Mouse (Mus musculus) neural tube, embryonic 14.5 days (tissue): ENCODE measurements around the gene Rps6ka3. TPM values are rescaled to one million over a fixed set of nuclear protein-coding genes. Genes with fewer than 3 reads are reported as not detected.

ENCODE experiments used
- ATAC-seq: fragments of 200-750 bp; cut with Nextera tagmentation; 2 replicates; pipeline ENCODE4 v1.8.0; 2017; ENCODE audit warnings: low read depth, mild to moderate bottlenecking, moderate TSS enrichment, moderate library complexity
- H3K27ac ChIP-seq: fragments of 300-500 bp; sonication (generic); 2 replicates; pipeline ENCODE4 v1.5.1; 2014; ENCODE audit warnings: low read depth, mild to moderate bottlenecking, control low read depth, low read length, moderate library complexity, mixed read lengths
- H3K27me3 ChIP-seq: fragments of 300-500 bp; sonication (generic); 2 replicates; pipeline ENCODE4 v1.6.1; 2014; ENCODE audit warnings: low read length; ENCODE audit not compliant: control insufficient read depth, insufficient read depth
- H3K36me3 ChIP-seq: fragments of 300-500 bp; sonication (generic); 2 replicates; pipeline ENCODE4 v1.6.1; 2014; ENCODE audit warnings: low read length, mixed read lengths; ENCODE audit not compliant: control insufficient read depth, insufficient read depth
- H3K4me1 ChIP-seq: fragments of 300-500 bp; sonication (generic); 2 replicates; pipeline ENCODE4 v1.6.1; 2014; ENCODE audit warnings: low read length; ENCODE audit not compliant: control insufficient read depth, insufficient read depth
- H3K4me2 ChIP-seq: fragments of 300-500 bp; sonication (generic); 2 replicates; pipeline ENCODE4 v1.6.1; 2014; ENCODE audit warnings: mild to moderate bottlenecking, low read depth, low read length, control low read depth
- H3K4me3 ChIP-seq: fragments of 300-500 bp; sonication (generic); 2 replicates; pipeline ENCODE4 v1.5.1; 2014; ENCODE audit warnings: low read depth, low read length, control low read depth, mixed read lengths
- H3K9ac ChIP-seq: fragments of 300-500 bp; sonication (generic); replicated peaks from 2 replicates; pipeline ENCODE4 v1.6.1; 2014; ENCODE audit warnings: low read depth, mild to moderate bottlenecking, control low read depth, low read length, mixed read lengths
- H3K9me3 ChIP-seq: fragments of 300-500 bp; sonication (generic); 2 replicates; pipeline ENCODE4 v1.6.1; 2016; ENCODE audit warnings: low read length; ENCODE audit not compliant: control insufficient read depth
- WGBS: fragments of 180-500 bp; shearing (Covaris S2); extraction: QIAGEN DNeasy Blood & Tissue Kit; methylation state at CpG from one replicate; pipeline ENCODE4 v1.1.7; 2014; 5-methylcytosine and 5-hydroxymethylcytosine counted together
- polyA plus RNA-seq: library from polyadenylated mRNA; unstranded; fragments of >200 nt; fragmentation: Nextera tagmentation; extraction: Ambion mirVana; gene quantifications from 2 replicates; pipeline ENCODE4 v1.2.1, GENCODE M21; 2014

Rps6ka3 gene
- polyA plus RNA-seq, 1 experiment from 2014 or later = 4.4 TPM

GRCm38 (mm10) chrX:159295879-159296278, 85.8 kb downstream of the Rps6ka3 start:
- H3K4me1 ChIP-seq = no peaks in the 10 kb centered on the region
- ATAC-seq = no peak
- H3K27ac ChIP-seq = no peak overlapping the region
- H3K9ac ChIP-seq = no peak overlapping the region
- no peaks in the 10 kb centered on the region for H3K36me3 ChIP-seq
- no peaks in the 10 kb centered on the region for H3K27me3 ChIP-seq
- H3K4me3 ChIP-seq = no peak overlapping the region
- 96% methylated on average over 1 of the region's 1 CpGs for WGBS
- no peak overlapping the region for H3K4me2 ChIP-seq
- no peaks in the 10 kb centered on the region for H3K9me3 ChIP-seq

- 83% methylated on average over 11 of the region's 11 CpGs for WGBS
- H3K27ac ChIP-seq = no peak overlapping the region
- no peaks in the 10 kb centered on the region for H3K36me3 ChIP-seq
- no peaks in the 10 kb centered on the region for H3K9me3 ChIP-seq
- H3K27me3 ChIP-seq = no peaks in the 10 kb centered on the region
- ATAC-seq = no peak
- H3K9ac ChIP-seq = no peak overlapping the region
- no peak overlapping the region for H3K4me3 ChIP-seq
- H3K4me1 ChIP-seq = no peaks in the 10 kb centered on the region
- H3K4me2 ChIP-seq = no peak overlapping the region
These were observed 92.5 kb downstream of the Rps6ka3 start for GRCm38 (mm10) chrX:159302349-159303311.

DNA sequence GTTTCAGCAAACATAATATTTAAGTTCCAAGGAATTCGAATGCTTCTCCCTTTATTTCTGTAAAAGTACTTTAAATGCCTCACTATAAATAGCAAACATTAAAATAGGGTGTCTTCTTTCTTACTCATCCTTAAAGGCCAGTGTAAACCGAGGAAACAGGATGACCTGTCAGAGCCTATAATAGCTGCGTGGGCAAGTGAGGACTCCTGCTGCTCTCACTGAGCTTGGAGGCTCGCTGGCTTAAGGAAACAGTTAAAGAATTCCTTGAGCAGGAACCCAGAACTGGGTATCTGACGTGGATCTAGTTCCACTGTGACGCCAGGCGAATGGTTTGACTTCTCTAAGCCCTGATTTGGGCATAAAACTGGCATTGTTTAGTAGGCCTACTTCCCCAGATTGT, 105.2 kb downstream of the Rps6ka3 start:
- no peak for ATAC-seq
- WGBS = 76% methylated on average over 7 of the region's 7 CpGs
- Histone ChIP-seq H3K4me1 (no peaks in the 10 kb centered on the region), H3K4me3 (no peak overlapping the region), H3K4me2 (no peak overlapping the region), H3K9ac (no peak overlapping the region), H3K27ac (no peak overlapping the region), H3K36me3 (no peaks in the 10 kb centered on the region), H3K9me3 (no peaks in the 10 kb centered on the region), H3K27me3 (no peaks in the 10 kb centered on the region)

DNA sequence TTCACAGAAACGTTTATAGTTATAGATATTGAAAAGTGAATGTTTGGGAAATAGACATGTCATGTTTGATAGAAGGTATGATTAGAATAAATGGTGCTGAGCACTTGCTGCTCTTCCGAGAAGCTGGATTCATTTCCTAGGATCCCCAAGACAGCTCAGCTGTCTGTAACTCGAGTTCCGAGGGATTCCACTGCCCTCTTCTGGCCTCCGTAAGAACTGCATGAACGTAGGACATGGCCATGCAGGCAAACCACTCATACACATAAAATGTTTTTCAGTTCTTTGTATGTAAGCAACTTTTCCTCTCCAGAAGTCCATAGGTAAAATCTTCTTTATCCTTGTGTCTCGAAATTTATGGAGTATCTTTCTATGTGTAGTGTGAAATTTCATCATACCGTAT, 111.2 kb downstream of the Rps6ka3 start:
- WGBS = 24% methylated on average over 8 of the region's 8 CpGs
- Histone ChIP-seq H3K36me3 (no peaks in the 10 kb centered on the region), H3K9me3 (no peaks in the 10 kb centered on the region), H3K27ac (no peak overlapping the region), H3K4me1 (no peaks in the 10 kb centered on the region), H3K27me3 (no peaks in the 10 kb centered on the region), H3K4me2 (no peak overlapping the region), H3K9ac (no peak overlapping the region), H3K4me3 (no peak overlapping the region)
- peak; percentile 28; the same call in 1 of the 2 replicates for ATAC-seq

- no peak overlapping the region for H3K4me2 ChIP-seq
These were observed 154.4 kb downstream of the Rps6ka3 start for GRCm38 (mm10) chrX:159364506-159364905.

DNA sequence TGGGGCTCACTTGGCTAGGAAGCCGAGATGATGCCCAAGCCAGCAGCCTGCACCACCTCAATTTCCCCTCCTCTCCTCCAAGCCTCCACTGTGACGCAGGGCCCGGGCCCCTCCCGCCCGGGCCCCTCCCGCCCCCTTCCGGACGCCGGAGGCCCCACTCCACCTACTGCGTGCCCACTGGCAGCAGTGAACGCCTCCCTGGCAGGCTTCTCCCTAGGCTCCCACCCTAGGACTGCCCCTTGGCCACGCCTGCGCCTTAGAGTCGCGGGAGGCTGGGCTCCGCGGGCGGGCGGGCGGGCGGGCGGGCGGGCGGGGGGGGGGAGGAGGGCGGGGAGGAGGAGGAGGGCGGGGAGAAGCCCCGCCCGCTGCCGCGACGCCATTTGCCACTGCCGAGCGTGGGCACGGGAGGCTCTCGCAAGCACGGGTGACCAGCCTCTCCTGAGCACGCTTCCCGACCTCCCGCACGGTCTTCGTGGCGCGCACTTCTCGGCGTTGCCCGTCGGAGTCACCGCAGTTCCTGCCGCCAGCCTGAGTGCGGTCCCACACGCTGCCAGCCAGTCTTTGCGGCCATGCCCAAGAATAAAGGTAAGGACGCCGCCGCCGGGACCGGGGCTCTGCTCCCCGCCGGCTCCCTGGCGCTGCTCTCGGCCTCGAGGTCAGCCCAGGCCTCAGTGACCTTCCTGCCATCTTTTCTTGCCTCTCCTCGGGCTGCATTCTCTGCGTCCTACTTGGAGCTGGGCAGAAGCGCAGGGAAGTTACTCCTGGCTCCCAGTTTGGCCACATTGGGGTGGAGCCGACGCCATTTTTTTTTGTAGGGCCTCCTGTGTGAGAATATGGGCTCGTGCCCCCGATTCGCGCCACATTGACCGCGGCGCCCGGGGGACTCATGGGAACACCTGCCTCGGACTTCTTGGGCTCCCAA, 162.0 kb downstream of the Rps6ka3 start, which contains the start of gene Eif1ax:
Gene Eif1ax, plus strand, starts transcription at position 348 of the 922 bp plus-strand sequence.
- H3K9me3 ChIP-seq = no peaks in the 10 kb centered on the region
- 22% methylated on average over 38 of the region's 76 CpGs for WGBS
- H3K9ac ChIP-seq = peak within 1 kb of the TSS; percentile 61
- H3K27ac ChIP-seq = peak within 1 kb of the TSS; percentile 66; the same call in 1 of the 2 replicates
- peak within 1 kb of the TSS; percentile 56 for H3K4me3 ChIP-seq
- H3K4me2 ChIP-seq = peak within 1 kb of the TSS; percentile 51
- H3K4me1 ChIP-seq = no peaks in the 10 kb centered on the region
- H3K27me3 ChIP-seq = no peaks in the 10 kb centered on the region
- no peaks in the 10 kb centered on the region for H3K36me3 ChIP-seq
- ATAC-seq = peak; percentile 96

More at GRCm38 (mm10) chrX:159364506-159364905, 154.4 kb downstream of the Rps6ka3 start:
- no peak overlapping the region for H3K9ac ChIP-seq
- H3K4me1 ChIP-seq = no peaks in the 10 kb centered on the region
- no peak overlapping the region for H3K4me3 ChIP-seq
- H3K27ac ChIP-seq = no peak overlapping the region
- H3K27me3 ChIP-seq = no peaks in the 10 kb centered on the region
- H3K36me3 ChIP-seq = no peaks in the 10 kb centered on the region
- WGBS = 72% methylated on average over 3 of the region's 3 CpGs
- ATAC-seq = no peak
- H3K9me3 ChIP-seq = no peaks in the 10 kb centered on the region

DNA sequence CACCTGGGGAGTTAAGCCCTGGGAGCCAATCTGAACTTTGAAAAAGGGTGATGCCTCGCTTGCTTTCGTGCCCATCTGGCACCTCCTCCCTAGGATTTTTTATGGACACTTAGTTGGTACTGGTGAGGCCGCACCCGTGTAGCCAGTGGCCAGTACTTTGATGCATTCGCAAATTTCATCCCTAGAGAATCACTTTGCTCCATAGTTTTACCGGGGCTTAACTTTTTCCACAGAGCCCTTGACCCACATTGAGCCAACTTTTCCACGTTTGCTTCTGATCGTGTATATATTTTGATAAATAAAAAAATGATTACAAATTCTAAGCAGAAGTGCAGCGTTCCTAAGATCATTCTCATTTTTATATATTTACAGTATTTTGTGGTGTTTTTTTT, 162.6 kb downstream of the Rps6ka3 start:
- peak; percentile 5; the same call in 1 of the 2 replicates for ATAC-seq

DNA sequence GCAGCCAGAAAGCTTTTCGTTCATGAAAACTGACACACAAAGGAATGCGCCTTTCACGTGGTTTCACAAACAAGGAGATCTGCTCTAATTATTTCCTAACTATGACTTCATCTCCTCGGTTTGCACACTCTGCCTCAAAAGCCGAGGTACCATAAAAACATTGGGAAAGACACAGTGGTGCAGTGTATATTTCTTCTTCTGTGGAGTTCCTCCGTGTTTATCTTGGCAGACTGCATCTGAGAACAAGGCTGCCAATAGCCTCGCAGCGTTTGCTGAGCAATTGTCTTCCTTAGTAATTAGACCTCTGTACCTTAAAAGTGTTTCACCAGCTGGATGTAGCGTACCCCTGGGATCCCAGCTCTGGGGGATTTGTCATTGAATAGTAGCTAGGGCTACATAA, 177.0 kb downstream of the Rps6ka3 start:
- H3K4me3 ChIP-seq = no peak overlapping the region
- no peak for ATAC-seq
- no peaks in the 10 kb centered on the region for H3K9me3 ChIP-seq
- H3K4me2 ChIP-seq = no peak overlapping the region
- 72% methylated on average over 9 of the region's 9 CpGs for WGBS
- H3K36me3 ChIP-seq = no peaks in the 10 kb centered on the region
- no peaks in the 10 kb centered on the region for H3K4me1 ChIP-seq
- H3K9ac ChIP-seq = no peak overlapping the region
- no peak overlapping the region for H3K27ac ChIP-seq
- no peaks in the 10 kb centered on the region for H3K27me3 ChIP-seq

More for the DNA sequence above, 162.6 kb downstream of the Rps6ka3 start:
- no peak overlapping the region for H3K27ac ChIP-seq
- H3K36me3 ChIP-seq = no peaks in the 10 kb centered on the region
- H3K4me1 ChIP-seq = no peaks in the 10 kb centered on the region
- H3K9me3 ChIP-seq = no peaks in the 10 kb centered on the region
- no peaks in the 10 kb centered on the region for H3K27me3 ChIP-seq
- WGBS = 15% methylated on average over 9 of the region's 9 CpGs
- peak overlapping the region; percentile 61 for H3K9ac ChIP-seq
- peak overlapping the region; percentile 56 for H3K4me3 ChIP-seq
- H3K4me2 ChIP-seq = peak overlapping the region; percentile 51
